Mouse (Mus musculus) CH12.LX (cell line): ENCODE results near the gene Fhl3. TPM values are rescaled to one million over a fixed set of nuclear protein-coding genes. Genes with fewer than 3 reads are reported as not detected.

ENCODE experiments used
- DNase-seq: peaks from one replicate; pipeline ENCODE4 v3.0.0-alpha.2; 2013; ENCODE audit errors: extremely low read depth
- H3K27ac ChIP-seq: 2 replicates; pipeline ENCODE4 v1.5.1; 2012; ENCODE audit warnings: low read depth, mild to moderate bottlenecking, control low read depth, moderate library complexity; ENCODE audit not compliant: insufficient read depth
- H3K27me3 ChIP-seq: replicated peaks from 2 replicates; pipeline ENCODE3; 2012; ENCODE audit warnings: inconsistent platforms
- H3K36me3 ChIP-seq, 2 experiments: replicated peaks in 1 of 2; 2 replicates each; pipeline versions ENCODE3 to v1.6.1; 2012; ENCODE audit warnings: inconsistent platforms in 1 of 2, low read length in 1 of 2, mild to moderate bottlenecking in 1 of 2, mixed read lengths in 1 of 2, moderate library complexity in 1 of 2; ENCODE audit not compliant: control insufficient read depth in 1 of 2, insufficient read depth in 1 of 2
- H3K4me1 ChIP-seq, 2 experiments: 2 replicates each; pipeline ENCODE4 v1.6.1; 2012; ENCODE audit warnings: inconsistent platforms in 1 of 2, moderate library complexity in 1 of 2; ENCODE audit not compliant: insufficient read depth in 2 of 2, control insufficient read depth in 1 of 2
- H3K4me2 ChIP-seq: 2 replicates; pipeline ENCODE4 v1.6.1; 2012; ENCODE audit warnings: low read depth, mild to moderate bottlenecking, control low read depth; ENCODE audit not compliant: poor library complexity, insufficient read depth, severe bottlenecking
- H3K4me3 ChIP-seq, 3 experiments: fragments of 150-350 bp in 1 of 3; sonication (generic) in 1 of 3; replicated peaks in 1 of 3; 2 replicates each; pipeline versions ENCODE3 to v1.5.1; 2011 to 2012; ENCODE audit warnings: low read depth in 2 of 3, low read length in 2 of 3, mild to moderate bottlenecking in 2 of 3, moderate library complexity in 2 of 3, control low read depth in 1 of 3, improper control_type of control experiment in 1 of 3, inconsistent platforms in 1 of 3, mixed read lengths in 1 of 3; ENCODE audit not compliant: poor library complexity in 1 of 3
- H3K79me2 ChIP-seq: replicated peaks from 2 replicates; pipeline ENCODE4 v1.6.1; 2012; ENCODE audit warnings: mild to moderate bottlenecking, moderate library complexity; ENCODE audit not compliant: control insufficient read depth, poor library complexity, insufficient read depth, severe bottlenecking; ENCODE audit errors: extremely low read depth
- H3K9ac ChIP-seq: 2 replicates; pipeline ENCODE4 v1.6.1; 2012; ENCODE audit warnings: low read depth, mild to moderate bottlenecking, control low read depth, moderate library complexity; ENCODE audit not compliant: insufficient read depth
- H3K9me3 ChIP-seq: replicated peaks from 2 replicates; pipeline ENCODE3; 2012; ENCODE audit warnings: low read length, inconsistent platforms, mixed read lengths
- CHD1 ChIP-seq: IDR thresholded peaks from 2 replicates; pipeline ENCODE4 v1.6.1; 2012; ENCODE audit warnings: low read depth, low read length, improper control_type of control experiment, inconsistent platforms
- ELF1 ChIP-seq: IDR thresholded peaks from 2 replicates; pipeline ENCODE4 v1.6.1; 2014; ENCODE audit warnings: low read depth, mild to moderate bottlenecking, inconsistent platforms, low read length, improper control_type of control experiment
- NRF1 ChIP-seq: IDR thresholded peaks from 2 replicates; pipeline ENCODE4 v1.6.1; 2014; ENCODE audit warnings: low read depth, mild to moderate bottlenecking, inconsistent platforms, low read length, improper control_type of control experiment, moderate library complexity
- PAX5 ChIP-seq: IDR thresholded peaks from 2 replicates; pipeline ENCODE4 v1.6.1; 2012; ENCODE audit warnings: low read length, inconsistent platforms, mixed read lengths
- POLR2AphosphoS2 ChIP-seq: IDR thresholded peaks from 2 replicates; pipeline ENCODE4 v1.6.1; 2011; ENCODE audit warnings: low read depth, low read length, improper control_type of control experiment
- RCOR1 ChIP-seq: conservative IDR thresholded peaks from 2 replicates; pipeline ENCODE4 v1.6.1; 2012; ENCODE audit warnings: low read depth, mild to moderate bottlenecking, inconsistent platforms, low read length, improper control_type of control experiment
- SIN3A ChIP-seq: IDR thresholded peaks from 2 replicates; pipeline ENCODE4 v1.6.1; 2012; ENCODE audit warnings: low read length, improper control_type of control experiment, inconsistent platforms
- TCF12 ChIP-seq: IDR thresholded peaks from 2 replicates; pipeline ENCODE4 v1.6.1; 2014; ENCODE audit warnings: low read depth, mild to moderate bottlenecking, inconsistent platforms, low read length, improper control_type of control experiment
- ZNF384 ChIP-seq: IDR thresholded peaks from 2 replicates; pipeline ENCODE4 v1.6.1; 2012; ENCODE audit warnings: low read depth, low read length, improper control_type of control experiment, inconsistent platforms
- dilution Hi-C: fragments of 300-500 bp; cut with MboI; formaldehyde crosslinking; loops from 2 replicates; pipeline ENCODE4 v1.14.3; 2020; ENCODE audit warnings: low sequenced_read_pairs; ENCODE audit not compliant: extremely low pct_unique_long_range_greater_than_20kb, extremely low pct_ligation_motif_present
- in situ Hi-C: fragments of 300-500 bp; cut with MboI; formaldehyde crosslinking; loops from 3 replicates; pipeline ENCODE4 v1.14.3; 2019; ENCODE audit warnings: low sequenced_read_pairs, low pct_ligation_motif_present, low pct_unique_long_range_greater_than_20kb, mixed read lengths
- polyA plus RNA-seq: library from polyadenylated mRNA; unstranded; fragments of >175 nt; gene quantifications from 2 replicates; pipeline ENCODE4 v1.2.1, GENCODE M21; 2012; ENCODE audit warnings: low read depth; ENCODE audit not compliant: insufficient read length
- total RNA-seq, 2 experiments: library from RNA; depleted of rRNA; stranded (reverse); fragments of 300-350 nt in 1 of 2; fragments of >200 nt in 1 of 2; gene quantifications; 2 replicates each; pipeline ENCODE4 v1.2.3; 2012 to 2014

The Fhl3 gene
- total and polyA plus RNA-seq, 3 experiments: 4.1 to 20.8 (median 10.8) TPM

GRCm38 (mm10) chr4:124703406-124703805, 2.9 kb downstream of the Fhl3 start:
- DNase-seq: no peak
- peak overlapping the region; percentile 42; the same call in 1 of the 2 replicates for H3K4me2 ChIP-seq
- H3K27me3 ChIP-seq: no peaks in the 10 kb centered on the region
- peaks cover 37 to 60% of the 10 kb centered on the region in 2 experiments for H3K4me1 ChIP-seq
- H3K79me2 ChIP-seq: peaks cover 19% of the 10 kb centered on the region
- in situ Hi-C loops (loop anchor here (10.0 kb wide), 1 partner anchor 361 kb away; the partner anchor contains the start of genes Dnali1 and Snip1), dilution Hi-C loops (no loop called here)
- peaks cover 17 to 21% of the 10 kb centered on the region in 2 experiments for H3K36me3 ChIP-seq
- TF ChIP-seq ZNF384 (no peak), RCOR1 (no peak)
- peak overlapping the region; percentile 32 for H3K27ac ChIP-seq
- H3K9me3 ChIP-seq: peaks cover 2% of the 10 kb centered on the region
- peak overlapping the region in 2 of 3 experiments; percentile 11 to 19 for H3K4me3 ChIP-seq
- peak overlapping the region; percentile 7; the same call in 1 of the 2 replicates for H3K9ac ChIP-seq

GRCm38 (mm10) chr4:124703881-124704796, 3.6 kb downstream of the Fhl3 start:
- Histone ChIP-seq H3K4me1 (peaks cover 38 to 64% of the 10 kb centered on the region in 2 experiments), H3K79me2 (peaks cover 19% of the 10 kb centered on the region), H3K27ac (peak overlapping the region; percentile 61)
- TF ChIP-seq ZNF384: no peak
- peak; percentile 64 for TF ChIP-seq ELF1
- no peak for TF ChIP-seq PAX5
- no peak for TF ChIP-seq CHD1
- TF ChIP-seq SIN3A: peak; percentile 37; the same call in 1 of the 2 replicates
- no peak for TF ChIP-seq POLR2AphosphoS2
- TF ChIP-seq TCF12: 0 out of 2 replicates have a peak, but pooled peaks have one; percentile 53
- no peak for TF ChIP-seq NRF1
- TF ChIP-seq, all 38 proteins: peak for 3
- Histone ChIP-seq H3K27me3 (no peaks in the 10 kb centered on the region), H3K9me3 (no peaks in the 10 kb centered on the region), H3K4me3 (peak overlapping the region; percentile 3 to 19 (median 11)), H3K4me2 (peak overlapping the region; percentile 69), H3K9ac (peak overlapping the region; percentile 7; the same call in 1 of the 2 replicates), H3K36me3 (peaks cover 17 to 21% of the 10 kb centered on the region in 2 experiments)
- in situ Hi-C loops: loop anchor here (10.0 kb wide), 1 partner anchor 361 kb away; the partner anchor contains the start of genes Dnali1 and Snip1
- dilution Hi-C loops: no loop called here
- no peak for DNase-seq
